Mouse (Mus musculus): ENCODE results near the gene B3gat3.
A peak's percentile ranks its signal among the peaks of the same experiment; 100 is the strongest.

The B3gat3 gene

DNA sequence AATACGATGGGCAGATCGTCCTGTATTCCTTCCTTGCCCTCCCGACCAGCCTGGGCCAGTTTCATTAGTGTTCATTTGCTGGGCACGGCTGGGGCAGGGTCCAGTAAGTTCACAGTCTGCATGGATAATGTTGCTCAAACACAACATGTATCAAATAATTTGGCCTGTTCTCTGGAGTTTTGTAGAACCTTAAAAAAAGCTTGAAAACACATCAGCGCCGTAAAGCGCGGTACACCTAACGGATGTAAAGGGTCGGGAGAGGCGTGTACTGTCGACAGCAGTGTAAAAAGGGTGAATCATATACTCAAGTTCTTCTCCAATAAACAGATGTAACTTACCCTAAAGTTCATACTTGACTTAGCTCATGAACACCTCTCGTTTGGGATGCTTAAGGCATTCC, 21.6 kb upstream of the B3gat3 start:
- no peak for DNase-seq

DNA sequence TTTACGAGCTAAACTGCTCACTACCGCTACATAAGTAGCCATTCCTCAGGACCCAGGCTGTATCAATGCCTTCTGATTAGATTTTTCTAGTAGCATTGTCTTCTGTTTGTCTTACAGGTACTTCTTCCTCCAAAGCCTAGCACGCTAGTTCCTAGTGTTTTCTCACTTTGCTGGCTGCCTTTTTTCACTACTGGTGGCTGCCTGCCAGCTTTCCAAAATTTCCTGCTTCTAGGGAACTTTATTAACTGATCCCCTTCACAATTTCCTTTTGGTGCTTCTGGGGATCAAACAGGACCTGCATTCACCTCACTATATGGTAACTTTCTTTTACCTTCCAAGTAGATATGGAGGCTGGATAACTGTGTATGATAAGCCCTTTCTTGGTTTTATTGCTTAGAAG, 21.1 kb upstream of the B3gat3 start:
- no peak for DNase-seq

GRCm38 (mm10) chr19:8903412-8903811, 16.8 kb upstream of the B3gat3 start:
- no peak for DNase-seq

DNA sequence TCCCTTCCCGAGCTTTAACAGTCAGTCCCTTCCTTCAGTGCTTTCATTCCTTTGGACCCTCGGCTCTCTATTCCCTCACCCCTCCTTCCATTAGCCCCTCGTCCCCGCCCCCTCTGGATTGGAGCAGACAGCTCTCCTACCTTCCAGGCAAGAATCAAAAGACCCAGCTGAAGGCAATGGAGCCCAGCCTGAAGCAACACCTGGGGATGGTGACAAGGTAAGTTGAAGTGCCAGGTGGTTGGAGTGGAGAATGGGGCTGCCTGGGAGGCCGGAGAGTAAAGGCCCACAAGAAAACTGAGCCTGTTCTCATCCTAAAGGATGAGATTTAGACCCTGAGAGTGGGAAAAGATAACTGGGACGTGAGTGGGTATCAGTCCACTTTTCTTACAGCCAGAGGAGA, 11.6 kb upstream of the B3gat3 start:
- DNase-seq = no peak

GRCm38 (mm10) chr19:8911810-8912209, 8.4 kb upstream of the B3gat3 start:
- DNase-seq = no peak

- DNase-seq = no peak
Measured at GRCm38 (mm10) chr19:8914212-8914611, 6.0 kb upstream of the B3gat3 start.

DNA sequence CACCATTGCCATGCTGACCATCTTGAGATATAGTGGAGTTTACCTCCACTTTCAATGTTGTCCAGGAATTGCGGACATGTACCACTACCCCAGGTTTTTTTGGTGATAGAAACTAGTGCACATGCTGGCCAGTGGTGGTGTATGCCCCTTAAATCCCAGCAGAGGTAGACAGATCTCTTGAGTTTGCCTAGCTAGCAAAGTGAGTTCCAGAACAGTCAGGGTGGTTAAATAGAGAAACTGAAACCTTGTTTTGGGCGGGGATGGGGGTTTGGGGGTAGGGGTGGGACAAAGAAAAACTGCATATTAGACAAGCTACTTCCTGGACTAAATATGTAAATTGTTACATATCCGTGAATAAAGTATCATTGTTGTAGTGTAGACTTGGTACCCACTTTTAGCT, 1.2 kb upstream of the B3gat3 start:
- no peak for DNase-seq

- DNase-seq = no peak
Measured at GRCm38 (mm10) chr19:8919684-8920072, 496 bp upstream of the B3gat3 start.

- peak in 1 of 2 experiments; percentile 51 for DNase-seq
Measured at GRCm38 (mm10) chr19:8920836-8921291, 690 bp downstream of the B3gat3 start.

DNA sequence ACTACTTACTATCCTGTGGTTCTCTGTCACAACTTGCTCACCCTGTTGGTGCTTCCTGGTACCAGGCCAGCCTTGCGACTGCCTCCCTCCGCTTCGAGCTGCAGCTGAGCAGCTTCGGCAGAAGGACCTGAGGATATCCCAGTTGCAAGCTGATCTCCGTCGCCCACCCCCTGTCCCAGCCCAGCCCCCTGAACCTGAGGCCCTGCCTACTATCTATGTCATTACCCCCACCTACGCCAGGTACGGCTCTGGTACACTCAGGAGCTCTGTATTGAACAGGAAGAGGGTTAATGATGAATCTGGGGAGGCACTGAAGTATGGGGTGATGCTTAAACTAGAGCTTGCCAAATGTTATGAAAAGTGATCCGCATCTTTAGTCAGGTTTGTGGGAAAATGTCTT, 1.6 kb downstream of the B3gat3 start:
- DNase-seq = no peak

DNA sequence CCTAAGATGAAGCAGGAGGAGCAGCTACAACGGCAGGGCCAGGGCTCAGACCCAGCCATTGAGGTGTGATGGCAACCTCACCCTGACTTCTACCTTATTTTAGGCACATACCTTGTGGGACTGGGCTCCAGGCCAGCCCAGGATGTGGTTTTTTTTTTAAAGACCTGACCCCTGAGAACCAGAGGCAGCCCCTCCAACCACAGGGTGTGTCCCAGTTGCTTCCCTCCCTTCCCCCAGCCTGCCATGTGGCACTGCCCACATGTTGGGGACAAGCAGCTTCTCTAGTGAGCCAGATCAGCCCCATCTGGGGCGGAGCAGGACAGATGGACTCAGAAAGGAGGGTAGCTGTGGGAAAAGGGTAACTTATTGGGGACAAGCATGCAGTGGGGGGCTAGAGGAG, 6.6 kb downstream of the B3gat3 start:
- no peak for DNase-seq

- DNase-seq = no peak
Measured at GRCm38 (mm10) chr19:8927891-8928525, 7.8 kb downstream of the B3gat3 start.

DNA sequence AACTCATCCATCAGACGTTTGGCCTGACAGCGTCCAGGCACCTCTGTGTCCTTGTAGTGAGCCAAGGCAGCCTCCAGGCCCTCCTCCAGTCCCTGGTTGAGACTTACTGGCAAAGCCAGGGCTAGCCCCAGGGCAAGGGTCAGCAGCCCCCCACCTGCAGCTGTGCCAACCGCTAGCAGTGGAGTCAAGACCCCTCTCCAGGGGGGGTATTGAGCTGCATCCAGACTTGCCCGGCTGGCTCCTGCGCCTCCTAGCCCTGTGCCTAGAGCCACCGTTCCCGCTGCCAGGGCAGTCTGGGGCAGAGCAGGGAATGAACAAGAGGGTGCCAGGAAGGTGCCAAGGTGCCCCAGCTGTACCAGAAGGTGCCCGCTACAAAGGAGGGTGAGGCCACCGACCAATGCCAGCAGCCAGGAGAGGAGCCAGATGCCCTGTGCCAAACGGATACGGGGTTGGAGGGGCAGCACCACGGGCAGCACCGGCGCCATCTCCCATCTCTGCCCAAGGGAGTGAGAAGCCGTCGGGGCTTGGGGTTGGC, 8.6 kb downstream of the B3gat3 start:
- DNase-seq = no peak

- DNase-seq = peak; percentile 94 to 95
Measured at GRCm38 (mm10) chr19:8929224-8930088, 9.3 kb downstream of the B3gat3 start, which contains the start of the genes Rom1 and Eml3. Gene Rom1, minus strand, starts transcription at chr19:8929356. Gene Eml3, plus strand, starts transcription at chr19:8929552.

DNA sequence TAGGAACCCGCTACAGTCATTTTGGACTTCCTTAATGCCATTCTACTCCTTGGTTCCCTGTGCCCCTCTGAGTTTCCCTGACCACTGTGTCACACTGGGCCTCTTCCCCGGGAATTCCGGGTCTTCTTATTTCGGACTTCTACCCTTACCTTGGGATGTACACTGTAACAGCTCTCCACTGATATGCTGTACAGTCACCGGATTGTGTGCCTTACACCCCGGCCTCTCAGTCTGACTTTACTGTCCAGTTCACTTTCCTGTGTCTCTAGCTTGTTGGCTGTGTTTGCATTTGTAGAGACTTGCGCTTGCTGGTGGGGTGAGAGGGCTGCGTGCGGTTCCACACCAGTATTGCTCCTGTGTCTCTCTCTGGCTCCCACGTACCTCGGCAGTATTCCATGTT, 9.9 kb downstream of the B3gat3 start:
- DNase-seq = no peak

DNA sequence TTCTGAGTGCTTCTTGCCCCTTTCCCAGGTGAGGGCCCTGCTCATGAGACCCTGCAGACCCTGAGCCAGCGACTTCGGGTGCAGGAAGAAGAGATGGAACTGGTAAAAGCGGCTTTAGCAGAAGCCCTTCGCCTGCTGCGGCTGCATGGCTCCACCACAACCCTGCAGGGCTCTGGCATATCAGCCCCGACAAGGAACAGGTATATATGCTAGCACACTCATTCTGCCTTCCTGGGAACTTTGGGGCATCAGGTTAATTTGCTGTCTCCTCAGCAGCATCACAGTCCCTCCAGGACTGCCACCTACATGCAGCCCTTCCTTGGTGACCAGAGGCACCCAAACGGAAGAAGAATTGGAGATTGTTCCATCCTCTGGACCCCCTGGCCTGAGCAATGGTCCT, 10.6 kb downstream of the B3gat3 start:
- no peak for DNase-seq

DNA sequence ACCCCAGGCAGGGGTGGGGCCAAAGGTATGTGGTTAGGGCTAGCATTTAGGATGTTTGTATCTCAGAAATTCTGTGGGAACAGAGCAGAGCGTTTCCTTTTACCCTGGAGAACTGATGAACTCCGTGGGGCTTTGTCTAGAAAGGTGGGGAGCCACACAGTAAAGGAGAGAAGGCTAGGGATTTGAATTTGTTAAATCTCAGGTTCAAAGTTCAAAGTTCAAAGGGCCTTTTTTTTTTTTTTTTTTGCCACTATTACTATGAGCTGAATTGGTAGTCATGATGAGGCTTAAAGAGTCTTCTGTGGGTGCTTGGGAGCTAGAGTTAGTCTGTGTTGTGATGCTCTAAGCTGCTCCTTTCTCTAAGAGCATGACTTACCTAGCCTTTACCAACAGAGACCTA, 16.6 kb downstream of the B3gat3 start:
- DNase-seq = no peak

- DNase-seq = no peak
Measured at GRCm38 (mm10) chr19:8940526-8941133, 20.5 kb downstream of the B3gat3 start.

GRCm38 (mm10) chr19:8941136-8941514, 21.0 kb downstream of the B3gat3 start:
- no peak for DNase-seq

DNA sequence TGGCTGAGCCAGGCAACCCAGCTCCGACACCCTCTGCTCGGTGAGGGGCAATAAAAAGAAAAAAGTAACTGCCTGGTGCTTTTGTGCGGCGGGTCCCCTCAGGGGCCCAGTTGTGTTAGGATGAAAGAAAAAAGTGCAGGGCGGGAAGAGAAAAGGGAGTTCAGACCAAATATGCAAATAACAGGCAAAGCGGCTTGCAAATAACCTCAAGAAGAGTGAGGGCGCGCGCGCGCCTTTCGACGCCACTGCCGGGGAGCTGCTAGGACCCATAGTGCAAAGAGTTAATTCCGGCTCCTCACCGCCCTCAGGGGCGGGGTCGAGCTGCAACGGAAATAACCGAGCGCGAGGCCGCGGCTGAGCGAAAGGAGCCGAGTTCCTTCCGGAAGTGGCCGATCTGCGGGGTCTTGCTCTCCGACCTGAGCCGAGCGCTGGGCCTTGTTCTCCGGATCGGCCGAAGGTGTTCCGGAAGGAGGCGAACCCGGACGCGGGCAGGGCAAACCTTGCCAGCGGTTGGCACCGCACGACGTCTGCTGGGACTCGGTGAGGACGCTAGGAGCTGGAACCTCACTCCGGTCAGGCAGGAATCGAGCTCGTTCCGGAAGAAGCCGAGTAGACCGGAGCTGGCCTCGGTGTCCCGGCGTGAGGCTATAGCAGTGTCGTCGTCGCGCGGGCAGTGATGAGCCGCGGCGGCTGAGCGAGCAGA, 21.5 kb downstream of the B3gat3 start, which contains the start of gene Mta2:
Gene Mta2, plus strand, starts transcription at position 361 of the 703 bp plus-strand sequence.
- peak; percentile 93 to 96 for DNase-seq

DNA sequence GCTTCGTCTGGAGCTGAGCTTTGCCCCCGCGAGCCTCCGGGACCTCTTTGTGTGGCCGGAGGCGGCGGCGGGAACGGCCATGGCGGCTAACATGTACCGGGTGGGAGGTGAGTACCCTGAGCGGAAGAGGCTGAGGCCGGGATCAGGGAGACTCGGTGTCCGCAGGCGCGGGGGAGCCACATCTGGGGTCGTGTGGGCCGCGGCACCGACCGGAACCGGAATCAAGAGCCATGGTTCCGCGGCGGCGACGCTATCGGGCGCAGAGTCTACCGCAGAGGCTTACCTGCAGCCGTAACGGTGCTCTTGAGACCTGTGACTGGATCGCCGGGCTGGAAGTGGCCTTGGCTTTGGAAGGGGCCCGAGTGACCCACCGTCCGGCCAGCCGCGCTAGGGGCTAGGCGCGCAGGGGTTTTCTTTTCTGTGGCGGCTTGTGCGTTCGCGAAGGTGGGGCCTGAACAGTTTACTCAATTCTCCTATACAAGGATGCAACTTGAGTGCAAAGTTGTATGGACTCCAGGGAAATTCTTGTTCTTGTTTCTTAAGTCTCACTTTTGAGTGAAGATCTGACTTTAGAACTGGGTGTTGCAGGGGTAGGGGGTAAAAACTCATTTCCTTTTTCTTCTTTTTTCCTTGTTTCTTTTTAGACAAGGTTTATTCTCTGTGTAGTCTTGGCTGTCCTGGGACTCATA, 22.2 kb downstream of the B3gat3 start:
- DNase-seq = peak in 1 of 2 experiments; percentile 59

- no peak for DNase-seq
Measured at GRCm38 (mm10) chr19:8943047-8943446, 22.9 kb downstream of the B3gat3 start.
